Mouse (Mus musculus) spleen, adult 2 months (tissue): ENCODE results near the gene Samsn1.

Experiments used
- CTCF ChIP-seq: fragments of 200-500 bp; IDR thresholded peaks from 2 replicates; pipeline ENCODE4 v1.5.1; 2011; ENCODE audit warnings: mild to moderate bottlenecking, inconsistent platforms; ENCODE audit not compliant: insufficient read depth, insufficient read length, insufficient replicate concordance; ENCODE audit errors: extremely low read depth
- POLR2A ChIP-seq: fragments of 200-500 bp; IDR thresholded peaks from 2 replicates; pipeline ENCODE4 v1.6.1; 2011; ENCODE audit warnings: low read depth, low read length, inconsistent platforms

GRCm38 (mm10) chr16:76054079-76054478 is 32.0 kb upstream of the Samsn1 start:
- no peak for TF ChIP-seq CTCF
- no peak for TF ChIP-seq POLR2A
